Mouse (Mus musculus) layer of hippocampus, postnatal 36 days (tissue): Measurements from ENCODE around the gene Slc4a2. TPM values are rescaled to one million over a fixed set of nuclear protein-coding genes. Genes with fewer than 3 reads are reported as not detected.
A peak's percentile ranks its signal among the peaks of the same experiment; 100 is the strongest.

ENCODE experiments used
- DNase-seq, 2 experiments: peaks; one replicate each; pipeline ENCODE4 v3.0.0; 2022
- total RNA-seq, 2 experiments: library from RNA; stranded (reverse); gene quantifications; 2 replicates each; pipeline ENCODE4 v1.2.3; 2021

Slc4a2 gene
- total RNA-seq = 10 to 100 TPM; 25.6 to 33.2 TPM

GRCm38 (mm10) chr5:24423129-24424003 is at the start of gene Slc4a2, which contains the start of gene Cdk5:
TSS of gene Slc4a2 (plus strand) at chr5:24423837.
TSS of gene Cdk5 (minus strand) at chr5:24423530.
- peak; percentile 99 to 100 for DNase-seq

- no peak for DNase-seq
Observed at GRCm38 (mm10) chr5:24374216-24374615, 49.4 kb upstream of the Slc4a2 start.

- no peak for DNase-seq
Observed at GRCm38 (mm10) chr5:24374666-24375328, 48.8 kb upstream of the Slc4a2 start.

GRCm38 (mm10) chr5:24378700-24379099 is 44.9 kb upstream of the Slc4a2 start:
- no peak for DNase-seq

DNA sequence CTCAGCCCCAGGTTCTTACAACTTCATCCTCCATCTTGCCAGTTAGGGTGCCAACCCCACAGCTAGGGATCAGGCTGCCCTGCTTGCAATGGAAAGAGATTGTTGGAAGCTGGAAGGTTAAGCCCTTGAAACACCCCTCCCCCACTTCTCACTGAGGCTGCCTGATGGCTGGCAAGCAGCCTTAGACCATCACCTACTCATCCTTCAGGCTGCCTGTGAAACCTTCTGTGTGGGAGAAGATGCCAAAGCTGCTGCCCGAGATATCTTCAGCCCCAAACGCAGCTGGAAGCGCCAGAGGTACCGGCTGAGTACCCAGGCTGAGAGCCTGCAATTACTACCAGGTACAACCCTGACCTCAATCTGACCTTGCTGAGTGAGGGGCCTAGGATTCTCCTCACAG is 44.1 kb upstream of the Slc4a2 start:
- no peak for DNase-seq

DNA sequence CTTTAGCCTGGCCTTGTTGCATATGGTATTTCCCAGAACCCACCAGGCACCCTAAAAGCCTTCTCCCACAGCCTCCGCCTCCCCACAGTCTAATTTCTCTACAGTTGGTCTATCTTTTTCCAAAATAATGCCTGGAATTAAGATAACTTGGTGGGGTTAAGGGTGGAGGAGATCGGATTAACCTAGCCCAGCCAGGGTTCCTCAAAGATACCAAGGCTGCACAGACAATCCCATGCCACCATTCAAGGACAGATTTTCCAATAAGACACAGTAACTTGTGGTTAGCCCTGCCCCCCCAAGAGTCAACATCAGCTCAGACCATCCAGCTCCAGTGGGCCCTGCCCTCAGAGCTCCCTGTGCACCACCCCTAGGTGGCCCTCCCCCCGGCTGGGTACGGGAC is 43.1 kb upstream of the Slc4a2 start:
- no peak for DNase-seq

- no peak for DNase-seq
Observed at GRCm38 (mm10) chr5:24381486-24381885, 42.2 kb upstream of the Slc4a2 start.

DNA sequence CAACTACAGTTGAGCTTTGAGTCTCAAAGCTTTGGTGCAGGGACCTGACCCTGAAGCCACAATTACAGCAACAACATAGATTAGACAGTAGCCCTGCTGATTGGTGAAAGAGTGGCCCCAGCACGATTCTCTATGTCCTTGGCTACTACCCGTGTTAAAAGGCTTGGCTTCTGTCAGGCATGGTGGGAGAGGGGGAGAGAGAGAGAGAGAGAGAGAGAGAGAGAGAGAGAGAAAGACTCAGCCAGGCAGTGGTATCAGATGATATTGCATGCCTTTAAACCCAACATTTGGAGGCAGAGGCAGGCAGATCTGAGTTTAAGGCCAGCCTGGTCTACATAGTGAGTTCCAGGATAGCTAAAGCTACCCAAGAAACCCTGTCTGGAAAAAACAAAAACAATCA is 41.6 kb upstream of the Slc4a2 start:
- DNase-seq = no peak

DNA sequence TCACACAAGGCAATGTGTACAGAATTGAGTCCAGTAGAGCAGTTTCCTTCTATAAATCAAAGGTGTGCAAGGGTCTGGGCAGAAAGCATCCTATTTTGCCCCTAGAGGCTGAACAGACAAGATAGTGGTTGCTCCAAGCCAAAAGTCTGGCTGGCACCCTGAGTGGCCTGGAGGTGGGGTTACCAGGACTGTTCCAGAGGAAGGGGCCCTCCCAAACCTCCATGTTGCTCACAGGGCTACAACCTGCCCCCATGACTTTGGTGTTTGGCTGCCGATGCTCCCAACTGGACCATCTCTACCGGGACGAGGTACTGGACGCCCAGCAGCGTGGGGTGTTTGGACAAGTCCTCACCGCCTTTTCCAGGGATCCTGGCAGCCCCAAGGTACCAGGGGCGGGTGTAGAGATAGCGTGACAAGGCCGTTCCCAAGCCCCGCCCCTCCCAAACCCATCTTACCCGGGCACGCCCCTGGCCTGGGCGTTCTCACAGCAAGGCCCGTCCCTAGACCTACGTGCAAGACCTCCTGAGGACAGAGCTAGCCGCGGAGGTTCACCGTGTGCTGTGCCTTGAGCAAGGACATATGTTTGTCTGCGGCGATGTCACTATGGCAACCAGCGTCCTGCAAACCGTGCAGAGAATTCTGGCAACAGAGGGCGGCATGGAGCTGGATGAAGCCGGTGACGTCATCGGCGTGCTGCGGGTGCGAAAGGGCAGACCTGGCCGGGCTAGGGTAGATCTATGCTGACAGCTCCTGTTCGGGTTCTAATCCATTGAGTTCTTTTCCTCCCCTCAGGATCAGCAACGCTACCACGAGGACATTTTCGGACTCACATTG is 40.4 kb upstream of the Slc4a2 start:
- peak; percentile 87 to 89 for DNase-seq

DNA sequence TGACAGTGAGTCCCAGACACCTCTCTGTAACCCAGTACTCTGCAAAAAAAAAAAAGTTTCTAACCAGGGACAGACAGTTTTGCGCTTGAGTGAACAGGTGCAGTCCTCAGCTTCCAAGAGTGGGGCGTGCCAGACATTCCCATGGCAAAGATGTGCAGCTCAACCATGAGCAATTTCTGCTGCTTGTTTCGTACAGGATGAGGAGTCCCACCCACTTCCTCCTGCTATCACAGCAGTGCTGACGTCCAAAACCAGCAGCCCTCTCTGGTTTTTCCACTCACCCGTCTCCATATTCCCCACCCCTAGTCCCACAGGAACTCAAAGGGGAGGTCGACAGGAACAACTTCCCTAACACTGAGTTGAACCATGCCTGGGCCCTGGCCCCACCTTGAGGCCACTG is 39.2 kb upstream of the Slc4a2 start:
- DNase-seq = peak; percentile 33 to 36

DNA sequence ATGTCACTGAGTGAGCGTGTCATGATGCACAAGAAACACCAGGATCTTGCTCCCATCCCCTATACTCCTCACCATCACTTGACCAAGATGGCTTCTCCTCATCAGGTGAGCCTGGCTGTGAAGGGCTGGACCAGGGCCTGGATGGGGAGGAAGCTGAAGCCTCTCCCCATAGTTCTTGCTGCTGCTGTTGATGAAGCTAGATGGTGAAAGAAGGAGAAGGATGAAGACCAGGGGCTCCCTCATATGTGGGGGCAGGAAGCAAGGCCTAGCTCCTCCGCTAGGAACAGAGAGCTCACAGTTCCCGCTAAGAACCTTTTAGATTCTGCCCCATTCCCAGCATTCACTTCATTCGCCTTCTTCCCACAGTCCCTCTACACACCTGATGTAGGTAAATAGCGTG is 38.3 kb upstream of the Slc4a2 start:
- DNase-seq = no peak

DNA sequence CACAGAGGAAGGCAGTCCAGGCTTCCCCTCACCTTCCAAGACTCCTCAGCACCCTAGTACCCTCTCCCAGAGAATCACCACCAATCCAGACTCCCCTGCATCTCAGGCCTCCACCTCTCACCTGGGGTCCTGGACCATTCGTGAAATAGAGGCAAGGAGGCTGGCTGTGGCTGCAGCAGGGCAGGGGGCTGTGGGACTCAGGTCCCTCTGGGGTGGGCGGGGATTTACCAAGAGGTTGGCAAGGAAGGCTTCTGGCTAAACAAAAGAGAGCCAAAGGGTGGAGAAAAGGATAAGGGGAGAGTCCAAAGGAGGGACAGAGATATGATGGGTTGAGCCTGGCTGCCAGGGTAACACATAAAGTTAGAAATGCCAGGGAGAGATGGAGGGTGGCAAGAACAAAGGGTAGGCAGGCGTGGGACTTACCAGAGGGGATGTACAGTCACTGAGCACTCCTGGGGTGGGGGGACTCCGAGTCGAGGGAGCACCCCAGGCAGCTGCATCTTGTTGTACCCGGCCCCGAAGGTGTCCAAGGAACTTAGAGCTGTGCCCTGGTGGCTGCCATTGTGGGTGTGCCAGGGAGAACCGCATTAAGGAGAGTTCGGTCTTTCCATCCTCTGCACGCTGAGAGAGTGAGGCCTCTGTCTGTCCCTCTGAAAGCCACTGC is 37.6 kb upstream of the Slc4a2 start:
- no peak for DNase-seq

DNA sequence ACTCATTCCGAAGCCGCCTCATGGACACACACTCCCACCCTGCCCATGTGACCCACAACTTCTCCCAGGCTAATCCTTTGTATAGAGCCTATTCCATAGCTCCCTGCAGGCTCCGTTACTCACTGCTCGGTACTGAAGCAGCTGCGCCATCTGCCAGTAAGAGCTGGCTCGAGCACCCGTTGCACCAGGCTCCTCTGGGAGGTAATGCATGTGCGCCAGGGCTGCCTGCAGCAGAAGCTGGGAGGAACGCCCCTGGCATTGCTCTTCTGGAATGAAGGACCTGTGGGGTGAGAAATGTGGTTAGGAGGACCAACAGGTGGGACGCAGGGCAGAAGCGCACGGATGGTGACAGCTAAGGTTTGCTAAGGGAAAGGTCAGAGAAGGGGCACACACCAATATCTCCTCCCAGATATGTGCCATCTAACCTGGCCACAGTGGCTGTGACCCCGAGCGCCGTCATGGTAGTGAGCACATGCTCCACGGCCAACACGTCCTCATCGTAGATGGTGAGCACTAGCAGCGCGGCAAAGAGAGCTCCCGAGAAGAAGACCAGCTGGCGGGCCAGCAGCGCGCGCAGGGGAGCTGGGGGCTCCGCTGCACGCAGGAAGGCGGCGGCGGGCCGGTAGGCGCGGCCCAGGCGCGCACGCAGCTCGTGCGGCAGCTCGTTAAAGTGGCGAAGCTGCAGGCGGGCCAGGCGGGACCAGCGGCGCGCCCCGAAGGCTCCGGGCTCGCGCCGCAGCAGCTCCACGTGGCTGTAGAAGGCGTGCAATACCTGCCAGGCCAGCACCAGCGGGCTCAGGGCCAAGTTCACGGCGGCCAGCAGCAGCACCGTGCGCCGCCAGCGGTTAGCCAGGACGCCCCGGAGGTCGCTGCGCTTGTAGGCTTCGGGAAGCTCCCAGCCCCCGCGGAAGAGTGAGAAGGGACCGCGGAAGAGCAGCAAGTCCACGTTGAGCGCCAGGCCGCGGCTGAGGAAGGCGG is 36.1 kb upstream of the Slc4a2 start:
- peak; percentile 48 to 68 for DNase-seq

DNA sequence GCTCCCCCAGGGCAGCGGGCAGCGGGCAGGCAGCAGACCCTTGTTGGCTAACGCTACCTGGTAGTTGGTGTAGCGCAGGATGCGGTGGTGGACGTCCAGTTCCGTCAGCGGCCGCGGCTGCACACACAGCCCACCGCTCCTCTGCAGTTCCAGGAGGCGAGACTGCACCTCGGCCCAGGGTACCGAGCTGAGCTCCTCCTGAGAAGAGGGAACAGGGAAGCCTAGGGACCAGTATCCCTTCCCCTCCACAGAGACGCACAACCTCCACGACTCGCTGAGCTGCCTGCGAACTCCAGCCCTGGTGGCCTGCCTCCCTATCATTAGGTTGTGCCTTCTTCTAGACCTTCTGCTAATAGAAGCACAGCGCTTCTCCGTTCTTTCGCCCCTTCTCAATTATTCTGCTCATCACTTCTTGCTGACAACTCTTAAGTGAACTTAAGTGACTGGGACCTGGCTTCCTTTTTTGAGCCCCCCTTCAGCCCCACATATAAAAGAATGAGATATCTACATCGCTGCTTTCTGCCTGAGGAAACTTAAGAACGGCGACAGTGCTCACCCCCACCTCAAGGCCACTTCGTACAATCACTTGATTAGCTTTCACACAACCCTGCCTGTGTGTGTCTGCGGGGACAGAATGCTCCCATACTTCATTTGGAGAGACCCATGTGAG is 35.3 kb upstream of the Slc4a2 start:
- no peak for DNase-seq

- no peak for DNase-seq
Observed at GRCm38 (mm10) chr5:24389011-24389657, 34.5 kb upstream of the Slc4a2 start.

DNA sequence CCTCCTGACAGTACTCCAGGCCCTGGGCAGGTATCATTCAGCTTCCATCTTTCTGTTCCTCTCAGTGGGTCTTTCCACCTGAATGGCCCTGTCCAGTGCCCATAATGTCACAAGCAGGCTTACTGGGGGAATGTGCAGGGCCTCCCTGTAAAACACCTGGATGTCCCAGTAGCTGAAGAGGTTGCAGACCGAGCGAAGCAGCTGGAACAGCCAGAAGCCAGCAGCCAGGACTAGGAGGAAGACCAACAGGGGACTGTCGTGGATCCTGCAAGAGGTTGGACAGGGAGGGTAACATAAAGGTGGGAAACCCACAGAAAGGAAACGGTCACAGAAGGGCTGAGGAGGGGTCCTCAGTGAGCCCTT is 34.0 kb upstream of the Slc4a2 start:
- no peak for DNase-seq

- DNase-seq = no peak
Observed at GRCm38 (mm10) chr5:24391864-24392263, 31.8 kb upstream of the Slc4a2 start, which contains the start of gene Atg9b. TSS of gene Atg9b (minus strand) at chr5:24392143.

- DNase-seq = no peak
Observed at GRCm38 (mm10) chr5:24392724-24393123, 30.9 kb upstream of the Slc4a2 start.

- peak; percentile 72 to 86 for DNase-seq
Observed at GRCm38 (mm10) chr5:24393392-24393997, 30.1 kb upstream of the Slc4a2 start, which contains the start of gene Abcb8. TSS of gene Abcb8 (plus strand) at chr5:24393663.
